Mouse (Mus musculus) thymus, postnatal 36 days (tissue): ENCODE results near the gene AU021092.

Experiments
- DNase-seq, 2 experiments: peaks; one replicate each; pipeline ENCODE4 v3.0.0; 2022; ENCODE audit warnings: mixed read lengths in 2 of 2

Gene AU021092

GRCm38 (mm10) chr16:5212150-5212549 lies 9.9 kb downstream of the AU021092 start:
- DNase-seq: no peak

GRCm38 (mm10) chr16:5210365-5210764 lies 11.7 kb downstream of the AU021092 start:
- DNase-seq: no peak

GRCm38 (mm10) chr16:5206051-5206450 lies 16.0 kb downstream of the AU021092 start:
- DNase-seq: no peak

GRCm38 (mm10) chr16:5205431-5205970 lies 16.6 kb downstream of the AU021092 start:
- DNase-seq: no peak

GRCm38 (mm10) chr16:5203668-5204433 lies 18.2 kb downstream of the AU021092 start, which contains the start of gene Nagpa:
Gene Nagpa, minus strand, starts transcription at chr16:5204012.
- DNase-seq: peak; percentile 73 to 75

GRCm38 (mm10) chr16:5203200-5203599 lies 18.9 kb downstream of the AU021092 start:
- peak; percentile 40 to 46 for DNase-seq

GRCm38 (mm10) chr16:5202681-5203080 lies 19.4 kb downstream of the AU021092 start:
- peak; percentile 21 to 33 for DNase-seq

- peak in 1 of 2 experiments; percentile 20 for DNase-seq
Observed at GRCm38 (mm10) chr16:5195080-5195479, 27.0 kb downstream of the AU021092 start.

- no peak for DNase-seq
Observed at GRCm38 (mm10) chr16:5186234-5186633, 35.9 kb downstream of the AU021092 start.

GRCm38 (mm10) chr16:5185691-5186090 lies 36.4 kb downstream of the AU021092 start:
- no peak for DNase-seq

- DNase-seq: no peak
Observed at GRCm38 (mm10) chr16:5184956-5185355, 37.1 kb downstream of the AU021092 start.

- DNase-seq: no peak
Observed at GRCm38 (mm10) chr16:5184101-5184500, 38.0 kb downstream of the AU021092 start.

- no peak for DNase-seq
Observed at GRCm38 (mm10) chr16:5183310-5183975, 38.7 kb downstream of the AU021092 start.

- no peak for DNase-seq
Observed at GRCm38 (mm10) chr16:5172636-5173035, 49.5 kb downstream of the AU021092 start.

- no peak for DNase-seq
Observed at GRCm38 (mm10) chr16:5168829-5169228, 53.3 kb downstream of the AU021092 start.

GRCm38 (mm10) chr16:5168038-5168437 lies 54.1 kb downstream of the AU021092 start:
- no peak for DNase-seq

- no peak for DNase-seq
Observed at GRCm38 (mm10) chr16:5164327-5164726, 57.8 kb downstream of the AU021092 start.
